Mouse (Mus musculus): ENCODE data around the gene Gm20736. TPM values are rescaled to one million over a fixed set of nuclear protein-coding genes. Genes with fewer than 3 reads are reported as not detected.
"Not testable (repeated sequence)": the region's sequence is repeated elsewhere in the genome, so short reads cannot be mapped to it uniquely, and the experiment has no call there.

Gm20736 gene
- not detected for total RNA-seq (2021)

GRCm38 (mm10) chrY:65377390-65377789 is at the start of gene Gm20736:
Gene Gm20736 (plus strand): TSS chrY:65377690.
- intact Hi-C loops (cut with DNase I); DNase-seq (ENCODE audit: low spot score in 2 of 2): not testable (repeated sequence)

Other genes starting within 250 kb of the Gm20736 start
- not detected for gene Gm20924, start 170.2 kb upstream of the Gm20736 start, total RNA-seq (2021)